Mouse (Mus musculus) kidney, postnatal 36 days (tissue): Measurements from ENCODE around the gene A630095N17Rik.
"Not testable (repeated sequence)": the region's sequence is repeated elsewhere in the genome, so short reads cannot be mapped to it uniquely, and the experiment has no call there.

Source experiments
- DNase-seq, 2 experiments: peaks; one replicate each; pipeline ENCODE4 v3.0.0; 2021 to 2022; ENCODE audit warnings: mixed read lengths in 2 of 2

Gene A630095N17Rik

GRCm38 (mm10) chr1:75243411-75243810 is 11.5 kb upstream of the A630095N17Rik start:
- no peak for DNase-seq

- DNase-seq, result no peak
Measured at GRCm38 (mm10) chr1:75239591-75239990, 7.7 kb upstream of the A630095N17Rik start.

- DNase-seq, result peak; percentile 95
Measured at GRCm38 (mm10) chr1:75236117-75237050, 4.5 kb upstream of the A630095N17Rik start, which contains the start of gene Dnajb2. Gene Dnajb2 (plus strand): TSS chr1:75236406.

- peak; percentile 80 to 83 for DNase-seq
Measured at GRCm38 (mm10) chr1:75234606-75235005, 2.7 kb upstream of the A630095N17Rik start.

- not testable (repeated sequence) for DNase-seq
Measured at GRCm38 (mm10) chr1:75232489-75232888, 587 bp upstream of the A630095N17Rik start.

- no peak for DNase-seq
Measured at GRCm38 (mm10) chr1:75231224-75231623, 678 bp downstream of the A630095N17Rik start.

- DNase-seq, result no peak
Measured at GRCm38 (mm10) chr1:75230335-75230994, 1.4 kb downstream of the A630095N17Rik start.

GRCm38 (mm10) chr1:75229158-75229557 is 2.7 kb downstream of the A630095N17Rik start:
- no peak for DNase-seq

- DNase-seq, result no peak
Measured at GRCm38 (mm10) chr1:75227653-75228052, 4.2 kb downstream of the A630095N17Rik start.

GRCm38 (mm10) chr1:75226138-75226537 is 5.8 kb downstream of the A630095N17Rik start:
- DNase-seq, result no peak

- DNase-seq, result no peak
Measured at GRCm38 (mm10) chr1:75225473-75225872, 6.4 kb downstream of the A630095N17Rik start.

- DNase-seq, result no peak
Measured at GRCm38 (mm10) chr1:75223532-75223931, 8.4 kb downstream of the A630095N17Rik start.

GRCm38 (mm10) chr1:75222926-75223325 is 9.0 kb downstream of the A630095N17Rik start:
- no peak for DNase-seq

- DNase-seq, result no peak
Measured at GRCm38 (mm10) chr1:75221538-75221937, 10.4 kb downstream of the A630095N17Rik start.

- DNase-seq, result peak; percentile 36 to 66
Measured at GRCm38 (mm10) chr1:75219531-75219930, 12.4 kb downstream of the A630095N17Rik start, which contains the start of gene Tuba4a. Gene Tuba4a (minus strand): TSS chr1:75219865.

- peak; percentile 94 to 96 for DNase-seq
Measured at GRCm38 (mm10) chr1:75219078-75219477, 12.8 kb downstream of the A630095N17Rik start.

GRCm38 (mm10) chr1:75218227-75219001 is 13.5 kb downstream of the A630095N17Rik start:
- peak in 1 of 2 experiments; percentile 59 for DNase-seq

GRCm38 (mm10) chr1:75217893-75218226 is 14.0 kb downstream of the A630095N17Rik start:
- no peak for DNase-seq

GRCm38 (mm10) chr1:75216797-75217585 is 14.9 kb downstream of the A630095N17Rik start:
- DNase-seq, result peak in 1 of 2 experiments; percentile 55

- DNase-seq, result peak in 1 of 2 experiments; percentile 42
Measured at GRCm38 (mm10) chr1:75215785-75216184, 16.1 kb downstream of the A630095N17Rik start.

GRCm38 (mm10) chr1:75214886-75215285 is 17.0 kb downstream of the A630095N17Rik start:
- peak; percentile 87 for DNase-seq

- DNase-seq, result peak; percentile 86 to 95
Measured at GRCm38 (mm10) chr1:75214442-75214841, 17.5 kb downstream of the A630095N17Rik start.
